Mouse (Mus musculus) CH12.LX (cell line): Measurements from ENCODE around the gene Ell.

ENCODE experiments used
- CHD2 ChIP-seq: IDR thresholded peaks from 2 replicates; pipeline ENCODE4 v1.6.1; 2011; ENCODE audit warnings: low read length, improper control_type of control experiment
- JUND ChIP-seq: conservative IDR thresholded peaks from 2 replicates; pipeline ENCODE4 v1.6.1; 2011; ENCODE audit warnings: low read depth, low read length, improper control_type of control experiment
- KAT2A ChIP-seq: IDR thresholded peaks from 2 replicates; pipeline ENCODE4 v1.6.1; 2012; ENCODE audit warnings: low read length, improper control_type of control experiment, inconsistent platforms; ENCODE audit not compliant: insufficient replicate concordance
- PAX5 ChIP-seq: IDR thresholded peaks from 2 replicates; pipeline ENCODE4 v1.6.1; 2012; ENCODE audit warnings: low read length, inconsistent platforms, mixed read lengths
- POLR2A ChIP-seq: IDR thresholded peaks from 2 replicates; pipeline ENCODE4 v1.6.1; 2011; ENCODE audit warnings: low read depth, mild to moderate bottlenecking, improper control_type of control experiment, low read length
- TCF12 ChIP-seq: IDR thresholded peaks from 2 replicates; pipeline ENCODE4 v1.6.1; 2014; ENCODE audit warnings: low read depth, mild to moderate bottlenecking, inconsistent platforms, low read length, improper control_type of control experiment
- USF1 ChIP-seq: IDR thresholded peaks from 2 replicates; pipeline ENCODE4 v1.6.1; 2014; ENCODE audit warnings: low read depth, mild to moderate bottlenecking, inconsistent platforms, low read length, improper control_type of control experiment
- ZC3H11A ChIP-seq: IDR thresholded peaks from 2 replicates; pipeline ENCODE4 v1.6.1; 2012; ENCODE audit warnings: low read depth, mild to moderate bottlenecking, inconsistent platforms, low read length, improper control_type of control experiment

DNA sequence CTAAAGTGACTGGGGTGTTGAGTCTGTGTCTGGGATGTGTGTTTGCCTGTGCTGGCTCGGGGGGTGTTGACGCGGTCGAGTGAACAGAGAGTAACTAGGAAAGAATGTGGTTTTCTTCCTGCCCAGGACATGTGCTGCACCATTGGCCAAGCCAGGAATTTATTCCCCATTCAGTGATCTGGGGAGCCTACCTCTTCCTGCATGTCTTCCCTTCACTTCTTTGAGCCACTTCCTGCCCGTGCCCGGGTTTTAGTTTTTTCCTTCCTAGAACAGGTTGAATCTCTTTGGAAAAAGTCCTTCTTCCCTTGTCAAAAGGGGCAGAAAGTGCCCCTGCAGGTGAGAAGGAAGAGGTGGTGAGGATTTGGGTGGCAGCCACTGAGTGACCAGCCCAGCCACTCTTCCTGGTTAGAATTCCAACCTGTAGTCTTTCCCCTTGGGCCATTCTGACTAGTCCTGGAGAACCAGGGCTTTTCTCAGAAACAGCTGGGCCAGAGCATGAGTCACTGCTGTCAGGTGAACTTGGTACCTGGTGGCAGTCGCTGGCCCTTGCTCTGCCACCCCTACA lies 1.3 kb downstream of the Ell start:
- no peak for TF ChIP-seq CHD2
- TF ChIP-seq POLR2A = no peak
- TF ChIP-seq PAX5 = no peak
- TF ChIP-seq ZC3H11A = no peak
- no peak for TF ChIP-seq KAT2A
- no peak for TF ChIP-seq JUND
- no peak for TF ChIP-seq TCF12
- TF ChIP-seq USF1 = no peak
